ENCODE assay signal across 8 mouse cellular contexts in genomic region chr8:88273051-88273430, GRCm38 (mm10). TPM values are rescaled to one million over a fixed set of nuclear protein-coding genes. Genes with fewer than 3 reads are reported as not detected.
DNase-seq lines count a peak whose midpoint lies in the region; ATAC-seq and TF ChIP-seq lines count a peak whose summit lies in the region.

No protein-coding gene starts in this region.

- no peak for DNase-seq in liver, embryonic 11.5 days (ENCODE audit: low spot score)
- no peak for DNase-seq in liver
- no peak for DNase-seq in embryonic facial prominence, embryonic 14.5 days (ENCODE audit: low spot score)
- DNase-seq in intestine, embryonic 14.5 days (ENCODE audit: low spot score) = no peak
- no peak for DNase-seq in layer of hippocampus, postnatal 14 days (ENCODE audit: low spot score in 2 of 2)
- DNase-seq in urinary bladder, adult 2 months (ENCODE audit: low spot score) = no peak

- peak overlapping the region; percentile 60 for H3K4me3 ChIP-seq in liver, embryonic 11.5 days (ENCODE audit: low read depth, low read length)
- H3K4me3 ChIP-seq in embryonic facial prominence, embryonic 14.5 days (ENCODE audit: low read depth, low read length) = peak overlapping the region; percentile 47
- H3K4me3 ChIP-seq in intestine, embryonic 14.5 days (ENCODE audit: low read depth, low read length) = no peak overlapping the region
- H3K4me3 ChIP-seq in myocyte = peak overlapping the region; percentile 79

- H3K36me3 ChIP-seq in liver, embryonic 11.5 days (ENCODE audit: control insufficient read depth, insufficient read depth, low read length) = no peaks in the 10 kb centered on the region
- no peaks in the 10 kb centered on the region for H3K36me3 ChIP-seq in embryonic facial prominence, embryonic 14.5 days (ENCODE audit: control insufficient read depth, insufficient read depth, low read length)
- H3K36me3 ChIP-seq in intestine, embryonic 14.5 days (ENCODE audit: control insufficient read depth, insufficient read depth, low read length) = no peaks in the 10 kb centered on the region
- H3K36me3 ChIP-seq in myocyte (ENCODE audit: control insufficient read depth, insufficient read depth) = no peaks in the 10 kb centered on the region

- peaks cover 8% of the 10 kb centered on the region; the same call in 1 of the 2 replicates for H3K27me3 ChIP-seq in liver, embryonic 11.5 days (replicated peaks; ENCODE audit: control insufficient read depth, insufficient read depth, low read length)
- H3K27me3 ChIP-seq in embryonic facial prominence, embryonic 14.5 days (replicated peaks; ENCODE audit: control insufficient read depth, insufficient read depth, low read length) = 0 out of 2 replicates have a peak, but pooled peaks cover 7% of the 10 kb centered on the region
- peaks cover 29% of the 10 kb centered on the region for H3K27me3 ChIP-seq in intestine, embryonic 14.5 days (replicated peaks; ENCODE audit: control insufficient read depth, insufficient read depth, low read length)
- no peaks in the 10 kb centered on the region for H3K27me3 ChIP-seq in myocyte (ENCODE audit: control insufficient read depth, insufficient read depth, insufficient read length)

- H3K9me3 ChIP-seq in liver, embryonic 11.5 days (ENCODE audit: control insufficient read depth, low read length) = no peaks in the 10 kb centered on the region
- H3K9me3 ChIP-seq in embryonic facial prominence, embryonic 14.5 days (ENCODE audit: control insufficient read depth, low read length) = no peaks in the 10 kb centered on the region
- no peaks in the 10 kb centered on the region for H3K9me3 ChIP-seq in intestine, embryonic 14.5 days (ENCODE audit: control insufficient read depth, low read length)

- peak overlapping the region; percentile 70 for H3K9ac ChIP-seq in liver, embryonic 11.5 days (ENCODE audit: low read depth, low read length)
- H3K9ac ChIP-seq in embryonic facial prominence, embryonic 14.5 days (ENCODE audit: low read depth, low read length) = peak overlapping the region; percentile 64
- H3K9ac ChIP-seq in intestine, embryonic 14.5 days (ENCODE audit: low read length) = no peak overlapping the region

- peaks cover 30% of the 10 kb centered on the region for H3K4me1 ChIP-seq in liver, embryonic 11.5 days (replicated peaks; ENCODE audit: control insufficient read depth, insufficient read depth, low read length)
- no peaks in the 10 kb centered on the region for H3K4me1 ChIP-seq in embryonic facial prominence, embryonic 14.5 days (ENCODE audit: control insufficient read depth, insufficient read depth, low read length)
- no peaks in the 10 kb centered on the region for H3K4me1 ChIP-seq in intestine, embryonic 14.5 days (replicated peaks; ENCODE audit: control insufficient read depth, insufficient read depth, low read length)

- WGBS in liver, embryonic 11.5 days = 67% methylated on average over 7 of the region's 7 CpGs
- 66% methylated on average over 7 of the region's 7 CpGs for WGBS in embryonic facial prominence, embryonic 14.5 days
- 66% methylated on average over 7 of the region's 7 CpGs for WGBS in intestine, embryonic 14.5 days

- peaks cover 56% of the 10 kb centered on the region for H3K79me2 ChIP-seq in myocyte (ENCODE audit: control insufficient read depth, insufficient read depth)

- no peak for ATAC-seq in liver, embryonic 11.5 days (replicated peaks; ENCODE audit: low FRiP score)
- no peak for ATAC-seq in embryonic facial prominence, embryonic 14.5 days (ENCODE audit: low read depth)
- no peak for ATAC-seq in intestine, embryonic 14.5 days (replicated peaks; ENCODE audit: low FRiP score, low TSS enrichment, low read depth)
- ATAC-seq in CD4-positive, CD25-positive, alpha-beta regulatory T cell, adult 4 months = no peak

- no peak for TF ChIP-seq POLR2A in myocyte (IDR thresholded peaks at IDR 0.05; ENCODE audit: insufficient read length, low read depth)

- no peak overlapping the region for H3K27ac ChIP-seq in liver, embryonic 11.5 days (ENCODE audit: low read depth, low read length)
- H3K27ac ChIP-seq in embryonic facial prominence, embryonic 14.5 days (replicated peaks; ENCODE audit: low read depth, low read length) = no peak overlapping the region
- no peak overlapping the region for H3K27ac ChIP-seq in intestine, embryonic 14.5 days (ENCODE audit: low read depth)

- H3K4me2 ChIP-seq in liver, embryonic 11.5 days = peak overlapping the region; percentile 93
- H3K4me2 ChIP-seq in embryonic facial prominence, embryonic 14.5 days (ENCODE audit: low read depth, low read length) = peak overlapping the region; percentile 94
- H3K4me2 ChIP-seq in intestine, embryonic 14.5 days (ENCODE audit: low read length) = peak overlapping the region; percentile 86
- peak overlapping the region; percentile 89 for H3K4me2 ChIP-seq in myocyte (ENCODE audit: low read depth)

- H3ac ChIP-seq in myocyte (ENCODE audit: control insufficient read depth, insufficient read length) = peak overlapping the region; percentile 72

TF ChIP-seq in myocyte, 11 proteins besides CTCF, POLR2A, EP300 and RAD21:
- no peak for TF ChIP-seq E2F4 (IDR thresholded peaks at IDR 0.05; ENCODE audit: insufficient read depth)
TF ChIP-seq in myocyte: peak in this region for 0.

RNA-seq across cellular contexts. Expression of gene Adcy7, which starts 0.8 kb away (rescaled TPM):
- polyA plus RNA-seq in liver, embryonic 11.5 days (2014; fragmentation: Nextera tagmentation; extraction: Ambion mirVana) = 46.6 and 49.7 TPM in 2 replicates
- polyA plus RNA-seq in embryonic facial prominence, embryonic 14.5 days (2014; fragmentation: Nextera tagmentation; extraction: Ambion mirVana) = 7.3 and 7.7 TPM in 2 replicates
- polyA plus RNA-seq in intestine, embryonic 14.5 days (2014; fragmentation: Nextera tagmentation; extraction: Ambion mirVana) = 1.9 and 2.3 TPM in 2 replicates
- polyA plus RNA-seq in myocyte (2012; fragmentation: generic; extraction: Trizol) = 72.3 TPM
- 1 to 10 TPM; 3.5 to 3.6 TPM for total RNA-seq in layer of hippocampus, postnatal 14 days (2021)
- polyA plus RNA-seq in urinary bladder, adult 2 months (2012; rRNA removed) = 15.0 and 15.2 TPM in 2 replicates
- polyA plus RNA-seq in CD4-positive, CD25-positive, alpha-beta regulatory T cell, adult 4 months (2017; shearing (Covaris generic)) = 100 to 1,000 TPM in 1 of 2 experiments, 10 to 100 TPM in 1; 79.4 to 143 TPM
